Mouse (Mus musculus) liver, embryonic 14.5 days (tissue): ENCODE data around the gene Vac14.

Experiments used
- CTCF ChIP-seq: IDR thresholded peaks from 2 replicates; pipeline ENCODE4 v1.5.1; 2016; ENCODE audit warnings: antibody characterized with exemption, low read depth, control low read depth
- EP300 ChIP-seq: IDR thresholded peaks from 2 replicates; pipeline ENCODE4 v1.6.1; 2016; ENCODE audit warnings: antibody characterized with exemption, low read depth

DNA sequence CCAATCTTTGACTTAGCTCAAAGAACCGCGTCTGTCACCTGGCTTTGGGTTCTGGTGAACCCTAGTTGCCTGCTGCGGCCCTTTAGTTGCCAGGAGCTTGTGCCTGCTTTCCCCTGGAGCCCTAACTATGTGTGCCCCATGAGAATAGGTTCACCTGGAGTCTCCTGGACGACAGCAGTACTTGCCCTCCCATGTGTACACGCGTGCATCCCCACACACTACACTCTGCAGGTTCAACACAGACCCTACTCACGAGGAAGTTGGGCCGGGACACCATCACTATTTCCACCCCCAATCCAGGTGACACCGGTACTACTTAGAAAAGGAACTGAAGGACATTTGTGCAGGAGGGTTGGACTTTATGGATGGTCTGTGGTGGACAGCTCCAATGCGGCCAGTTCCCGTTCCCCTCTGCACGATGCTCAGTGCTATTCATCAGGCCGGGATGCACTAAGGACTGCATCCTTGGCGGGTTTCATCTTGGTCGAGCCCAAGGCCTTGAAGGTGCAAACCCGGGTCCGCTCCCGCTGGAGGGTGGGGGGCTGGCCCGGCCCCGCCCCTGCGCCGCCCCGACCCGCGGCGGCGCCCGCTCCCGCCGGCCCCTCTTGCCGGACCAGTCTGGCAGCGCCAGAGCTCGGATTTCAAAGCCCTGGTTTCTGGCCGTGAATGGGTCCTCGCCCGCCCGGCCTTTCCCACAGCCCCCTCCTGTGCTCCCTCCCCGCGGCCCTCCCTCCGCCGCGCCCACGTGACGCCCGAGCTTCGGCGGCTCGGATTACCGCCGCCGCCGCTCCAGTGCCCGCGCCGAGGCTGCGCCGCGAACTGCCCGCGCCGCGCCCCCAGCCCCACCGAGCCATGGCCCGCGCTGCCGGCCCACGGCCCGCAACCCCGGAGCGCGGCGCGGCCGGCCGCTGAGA is 102.6 kb downstream of the Vac14 start, which contains the start of gene Mtss1l:
- TF ChIP-seq EP300 (no peak), CTCF (no peak)
